Mouse (Mus musculus): ENCODE data around the gene Slc44a2. TPM values are rescaled to one million over a fixed set of nuclear protein-coding genes. Genes with fewer than 3 reads are reported as not detected.
"Not testable (repeated sequence)": the region's sequence is repeated elsewhere in the genome, so short reads cannot be mapped to it uniquely, and the experiment has no call there.

Slc44a2 gene
- polyA plus RNA-seq, 1 experiment: 49.2 TPM

- no peak for DNase-seq
Measured at GRCm38 (mm10) chr9:21316696-21317095, 3.8 kb upstream of the Slc44a2 start.

GRCm38 (mm10) chr9:21318792-21319191 lies 1.7 kb upstream of the Slc44a2 start:
- Histone ChIP-seq H3K4me1 (ENCODE audit: control insufficient read depth, insufficient read depth, low read length) (peaks cover 3% of the 10 kb centered on the region; the same call in 1 of the 2 replicates), H3K27ac (ENCODE audit: insufficient read depth, low read depth, low read length) (no peak overlapping the region), H3K36me3 (ENCODE audit: control insufficient read depth, insufficient read depth, low read length) (no peaks in the 10 kb centered on the region), H3K27me3 (replicated peaks; ENCODE audit: control insufficient read depth, insufficient read depth, low read length) (no peaks in the 10 kb centered on the region), H3K4me3 (ENCODE audit: insufficient read depth, low read depth, low read length) (no peak overlapping the region)
- TF ChIP-seq CTCF (conservative IDR thresholded peaks at IDR 0.05; ENCODE audit: insufficient read depth, insufficient read length, low read depth, low read length): no peak
- TF ChIP-seq POLR2A (IDR thresholded peaks at IDR 0.05; ENCODE audit: low read depth, low read length): no peak
- no peak for DNase-seq
- 88% methylated on average over 6 of the region's 6 CpGs for WGBS

More at GRCm38 (mm10) chr9:21316696-21317095, 3.8 kb upstream of the Slc44a2 start:
- no peaks in the 10 kb centered on the region for H3K36me3 ChIP-seq (ENCODE audit: control insufficient read depth, insufficient read depth, low read length)
- no peak overlapping the region for H3K27ac ChIP-seq (ENCODE audit: insufficient read depth, low read depth, low read length)
- no peaks in the 10 kb centered on the region for H3K27me3 ChIP-seq (replicated peaks; ENCODE audit: control insufficient read depth, insufficient read depth, low read length)
- peaks cover 3% of the 10 kb centered on the region; the same call in 1 of the 2 replicates for H3K4me1 ChIP-seq (ENCODE audit: control insufficient read depth, insufficient read depth, low read length)
- TF ChIP-seq CTCF (conservative IDR thresholded peaks at IDR 0.05; ENCODE audit: insufficient read depth, insufficient read length, low read depth, low read length) (no peak), POLR2A (IDR thresholded peaks at IDR 0.05; ENCODE audit: low read depth, low read length) (no peak)
- H3K4me3 ChIP-seq (ENCODE audit: insufficient read depth, low read depth, low read length): no peak overlapping the region
- 76% methylated on average over 7 of the region's 7 CpGs for WGBS

DNA sequence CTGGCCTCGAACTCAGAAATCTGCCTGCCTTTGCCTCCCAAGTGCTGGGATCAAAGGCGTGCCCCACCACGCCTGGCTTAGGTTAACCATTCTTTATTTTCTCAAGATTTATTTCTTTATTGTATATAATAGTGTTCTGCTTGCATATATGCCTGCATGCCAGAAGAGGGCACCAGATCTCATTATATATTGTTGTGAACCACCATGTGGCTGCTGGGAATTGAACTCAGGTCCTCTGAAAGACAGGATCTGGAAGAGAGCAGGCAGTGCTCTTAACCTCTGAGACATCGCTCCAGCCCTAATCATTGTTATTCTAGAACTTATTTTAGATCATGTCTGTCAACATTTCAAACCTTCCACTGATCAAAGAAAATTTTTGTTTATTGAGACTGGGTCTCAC lies 995 bp upstream of the Slc44a2 start:
- WGBS: 99% methylated on average over 4 of the region's 4 CpGs
- TF ChIP-seq CTCF (conservative IDR thresholded peaks at IDR 0.05; ENCODE audit: insufficient read depth, insufficient read length, low read depth, low read length) (no peak), POLR2A (IDR thresholded peaks at IDR 0.05; ENCODE audit: low read depth, low read length) (no peak)
- H3K4me1 ChIP-seq (ENCODE audit: control insufficient read depth, insufficient read depth, low read length): peaks cover 3% of the 10 kb centered on the region; the same call in 1 of the 2 replicates
- H3K4me3 ChIP-seq (ENCODE audit: insufficient read depth, low read depth, low read length): no peak overlapping the region
- H3K27me3 ChIP-seq (replicated peaks; ENCODE audit: control insufficient read depth, insufficient read depth, low read length): no peaks in the 10 kb centered on the region
- no peak overlapping the region for H3K27ac ChIP-seq (ENCODE audit: insufficient read depth, low read depth, low read length)
- no peak for DNase-seq
- no peaks in the 10 kb centered on the region for H3K36me3 ChIP-seq (ENCODE audit: control insufficient read depth, insufficient read depth, low read length)

- peaks cover 3% of the 10 kb centered on the region; the same call in 1 of the 2 replicates for H3K4me1 ChIP-seq (ENCODE audit: control insufficient read depth, insufficient read depth, low read length)
- no peak overlapping the region for H3K27ac ChIP-seq (ENCODE audit: insufficient read depth, low read depth, low read length)
- TF ChIP-seq POLR2A (IDR thresholded peaks at IDR 0.05; ENCODE audit: low read depth, low read length) (no peak), CTCF (conservative IDR thresholded peaks at IDR 0.05; ENCODE audit: insufficient read depth, insufficient read length, low read depth, low read length) (no peak)
- 25% methylated on average over 4 of the region's 4 CpGs for WGBS
- H3K4me3 ChIP-seq (ENCODE audit: insufficient read depth, low read depth, low read length): peak overlapping the region; percentile 77
- no peaks in the 10 kb centered on the region for H3K36me3 ChIP-seq (ENCODE audit: control insufficient read depth, insufficient read depth, low read length)
- H3K27me3 ChIP-seq (replicated peaks; ENCODE audit: control insufficient read depth, insufficient read depth, low read length): no peaks in the 10 kb centered on the region
- no peak for DNase-seq
Measured at GRCm38 (mm10) chr9:21320280-21320618, 249 bp upstream of the Slc44a2 start.

- no peaks in the 10 kb centered on the region for H3K27me3 ChIP-seq (replicated peaks; ENCODE audit: control insufficient read depth, insufficient read depth, low read length)
- peaks cover 3% of the 10 kb centered on the region; the same call in 1 of the 2 replicates for H3K4me1 ChIP-seq (ENCODE audit: control insufficient read depth, insufficient read depth, low read length)
- H3K4me3 ChIP-seq (ENCODE audit: insufficient read depth, low read depth, low read length): peak overlapping the region; percentile 77
- peak; percentile 68 for DNase-seq
- 23% methylated on average over 6 of the region's 6 CpGs for WGBS
- H3K36me3 ChIP-seq (ENCODE audit: control insufficient read depth, insufficient read depth, low read length): no peaks in the 10 kb centered on the region
- TF ChIP-seq POLR2A (IDR thresholded peaks at IDR 0.05; ENCODE audit: low read depth, low read length): no peak
- TF ChIP-seq CTCF (conservative IDR thresholded peaks at IDR 0.05; ENCODE audit: insufficient read depth, insufficient read length, low read depth, low read length): no peak
- H3K27ac ChIP-seq (ENCODE audit: insufficient read depth, low read depth, low read length): peak overlapping the region; percentile 54
Measured at GRCm38 (mm10) chr9:21321513-21321835, 976 bp downstream of the Slc44a2 start.

GRCm38 (mm10) chr9:21322211-21322916 lies 1.9 kb downstream of the Slc44a2 start:
- peak overlapping the region; percentile 54 for H3K27ac ChIP-seq (ENCODE audit: insufficient read depth, low read depth, low read length)
- 73% methylated on average over 19 of the region's 19 CpGs for WGBS

DNA sequence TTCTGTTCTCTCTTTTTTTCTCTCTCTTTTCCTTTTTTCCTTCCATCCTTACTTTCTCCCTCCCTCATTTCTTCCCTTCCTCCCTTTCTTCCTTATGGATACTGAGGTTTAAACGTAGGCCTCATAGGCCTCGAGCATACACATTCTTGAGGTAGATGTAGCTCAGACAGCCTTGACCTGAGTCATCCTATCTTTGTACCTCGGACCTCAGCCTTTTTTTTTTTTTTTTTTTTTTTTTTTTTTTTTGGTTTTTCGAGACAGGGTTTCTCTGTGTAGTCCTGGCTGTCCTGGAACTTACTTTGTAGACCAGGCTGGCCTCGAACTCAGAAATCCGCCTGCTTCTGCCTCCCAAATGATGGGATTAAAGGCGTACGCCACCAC lies 2.4 kb downstream of the Slc44a2 start:
- not testable (repeated sequence) for H3K4me3 ChIP-seq (ENCODE audit: insufficient read depth, low read depth, low read length); H3K27ac ChIP-seq (ENCODE audit: insufficient read depth, low read depth, low read length); H3K27me3 ChIP-seq (replicated peaks; ENCODE audit: control insufficient read depth, insufficient read depth, low read length); H3K4me1 ChIP-seq (ENCODE audit: control insufficient read depth, insufficient read depth, low read length); DNase-seq; H3K36me3 ChIP-seq (ENCODE audit: control insufficient read depth, insufficient read depth, low read length)
- 84% methylated on average over 7 of the region's 8 CpGs for WGBS

More at GRCm38 (mm10) chr9:21322211-21322916, 1.9 kb downstream of the Slc44a2 start:
- H3K4me3 ChIP-seq (ENCODE audit: insufficient read depth, low read depth, low read length): 0 out of 2 replicates have a peak overlapping the region, but pooled peaks have one; percentile 77
- peaks cover 3% of the 10 kb centered on the region; the same call in 1 of the 2 replicates for H3K4me1 ChIP-seq (ENCODE audit: control insufficient read depth, insufficient read depth, low read length)
- H3K36me3 ChIP-seq (ENCODE audit: control insufficient read depth, insufficient read depth, low read length): no peaks in the 10 kb centered on the region
- no peak for TF ChIP-seq POLR2A (IDR thresholded peaks at IDR 0.05; ENCODE audit: low read depth, low read length)
- TF ChIP-seq CTCF (conservative IDR thresholded peaks at IDR 0.05; ENCODE audit: insufficient read depth, insufficient read length, low read depth, low read length): no peak
- no peak for DNase-seq
- no peaks in the 10 kb centered on the region for H3K27me3 ChIP-seq (replicated peaks; ENCODE audit: control insufficient read depth, insufficient read depth, low read length)

Data from kidney, adult 2 months (tissue).